Mouse (Mus musculus): ENCODE measurements around the gene Drosha. TPM values are rescaled to one million over a fixed set of nuclear protein-coding genes. Genes with fewer than 3 reads are reported as not detected.
A peak's percentile ranks its signal among the peaks of the same experiment; 100 is the strongest.
"Not testable (repeated sequence)": the region's sequence is repeated elsewhere in the genome, so short reads cannot be mapped to it uniquely, and the experiment has no call there.

Drosha gene
- polyA plus RNA-seq, 1 experiment from 2014 or later: 10.9 TPM

DNA sequence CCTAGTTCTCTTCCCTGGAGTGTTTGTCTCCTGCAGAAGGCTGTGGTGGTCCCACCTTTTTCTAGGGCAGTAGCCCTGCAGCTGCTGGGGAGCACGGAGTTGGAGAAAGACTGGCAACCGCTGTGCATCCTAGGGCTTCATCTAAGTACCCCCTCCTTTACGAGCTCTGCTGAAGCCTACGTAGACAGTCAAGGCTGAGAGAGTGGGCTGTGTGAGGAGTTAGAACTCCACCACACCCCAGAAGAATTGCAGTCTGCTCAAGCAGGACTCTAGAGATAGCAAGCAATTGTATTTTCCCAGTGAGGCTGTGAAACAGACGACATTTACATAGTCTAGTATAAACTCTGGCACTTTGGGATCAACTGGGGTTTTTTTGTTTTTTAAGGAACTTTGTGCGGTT is 79.8 kb downstream of the Drosha start:
- Histone ChIP-seq H3K27me3 (ENCODE audit: control insufficient read depth, insufficient read depth, low read depth, low read length) (no peaks in the 10 kb centered on the region), H3K9ac (ENCODE audit: low read depth, low read length) (no peak overlapping the region), H3K27ac (ENCODE audit: low read length) (no peak overlapping the region), H3K4me1 (ENCODE audit: control insufficient read depth, low read depth, low read length) (no peaks in the 10 kb centered on the region), H3K9me3 (replicated peaks; ENCODE audit: control insufficient read depth, low read length) (no peaks in the 10 kb centered on the region), H3K36me3 (ENCODE audit: control insufficient read depth, insufficient read depth) (peaks cover 10% of the 10 kb centered on the region), H3K4me3 (ENCODE audit: low read depth, low read length) (no peak overlapping the region), H3K4me2 (ENCODE audit: low read depth, low read length) (no peak overlapping the region)
- 80% methylated on average over 6 of the region's 6 CpGs for WGBS (ENCODE audit: insufficient replicate concordance)
- ATAC-seq (ENCODE audit: low read depth): no peak

DNA sequence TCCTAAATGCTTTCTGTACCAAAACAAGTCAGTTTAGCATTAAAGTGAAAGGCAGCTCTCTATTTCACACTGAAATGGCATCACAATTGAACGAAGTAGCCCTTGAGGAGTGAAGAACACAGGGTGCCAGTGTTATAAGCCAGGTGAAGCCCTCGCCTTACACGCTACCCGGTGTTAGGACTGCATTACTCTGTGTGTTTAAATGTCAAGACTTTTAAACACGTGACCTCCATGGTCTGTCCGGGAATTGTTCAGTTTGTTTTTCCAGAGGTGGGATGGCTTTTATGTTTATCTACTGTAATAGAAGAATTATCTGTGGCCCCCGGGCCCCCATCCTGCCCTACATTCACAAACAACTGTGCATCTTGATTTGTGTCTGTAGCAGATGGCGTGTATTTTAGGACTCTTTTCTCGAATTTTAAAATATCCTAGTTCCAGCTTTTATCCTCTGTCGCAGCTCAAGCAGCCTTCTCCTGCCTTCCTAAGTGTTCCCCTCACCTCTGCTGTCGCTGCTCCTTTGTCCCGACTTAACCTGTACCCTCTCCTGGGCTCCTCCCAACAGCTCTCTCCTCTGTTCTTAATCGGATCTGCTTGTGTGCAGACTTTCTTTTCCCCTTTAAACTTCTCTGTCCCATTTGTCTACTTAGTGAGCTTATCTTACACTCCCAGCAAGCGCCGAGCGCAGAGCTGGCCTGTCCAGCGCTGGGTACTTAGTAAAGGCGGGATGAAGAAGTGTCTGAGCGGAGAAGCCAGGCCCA is 83.5 kb downstream of the Drosha start:
- Histone ChIP-seq H3K36me3 (ENCODE audit: control insufficient read depth, insufficient read depth) (peaks cover 7% of the 10 kb centered on the region), H3K9me3 (replicated peaks; ENCODE audit: control insufficient read depth, low read length) (no peaks in the 10 kb centered on the region), H3K4me2 (ENCODE audit: low read depth, low read length) (no peak overlapping the region), H3K4me1 (ENCODE audit: control insufficient read depth, low read depth, low read length) (no peaks in the 10 kb centered on the region), H3K27me3 (ENCODE audit: control insufficient read depth, insufficient read depth, low read depth, low read length) (no peaks in the 10 kb centered on the region), H3K9ac (ENCODE audit: low read depth, low read length) (no peak overlapping the region), H3K4me3 (ENCODE audit: low read depth, low read length) (no peak overlapping the region), H3K27ac (ENCODE audit: low read length) (no peak overlapping the region)
- ATAC-seq (ENCODE audit: low read depth): peak; percentile 56; the same call in 1 of the 2 replicates
- 64% methylated on average over 19 of the region's 19 CpGs for WGBS (ENCODE audit: insufficient replicate concordance)

DNA sequence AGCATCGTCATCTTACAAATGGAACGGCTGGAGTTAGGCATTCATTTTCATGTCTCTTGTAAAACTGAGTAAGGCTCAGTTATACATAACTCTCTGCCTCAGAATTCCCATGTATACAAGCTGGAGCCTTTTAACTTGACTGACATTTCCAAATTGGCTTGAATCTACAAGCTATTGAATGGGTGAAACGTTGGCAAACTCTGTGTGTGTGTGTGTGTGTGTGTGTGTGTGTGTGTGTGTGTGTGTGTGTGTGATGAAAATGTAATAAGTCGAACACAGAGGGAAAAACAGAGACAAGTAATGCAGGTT is 84.1 kb downstream of the Drosha start:
- no peak overlapping the region for H3K9ac ChIP-seq (ENCODE audit: low read depth, low read length)
- H3K4me3 ChIP-seq (ENCODE audit: low read depth, low read length): no peak overlapping the region
- ATAC-seq (ENCODE audit: low read depth): no peak
- H3K9me3 ChIP-seq (replicated peaks; ENCODE audit: control insufficient read depth, low read length): no peaks in the 10 kb centered on the region
- 68% methylated on average over 4 of the region's 4 CpGs for WGBS (ENCODE audit: insufficient replicate concordance)
- H3K27me3 ChIP-seq (ENCODE audit: control insufficient read depth, insufficient read depth, low read depth, low read length): no peaks in the 10 kb centered on the region
- H3K4me1 ChIP-seq (ENCODE audit: control insufficient read depth, low read depth, low read length): no peaks in the 10 kb centered on the region
- no peak overlapping the region for H3K27ac ChIP-seq (ENCODE audit: low read length)
- no peak overlapping the region for H3K4me2 ChIP-seq (ENCODE audit: low read depth, low read length)
- H3K36me3 ChIP-seq (ENCODE audit: control insufficient read depth, insufficient read depth): peaks cover 7% of the 10 kb centered on the region

DNA sequence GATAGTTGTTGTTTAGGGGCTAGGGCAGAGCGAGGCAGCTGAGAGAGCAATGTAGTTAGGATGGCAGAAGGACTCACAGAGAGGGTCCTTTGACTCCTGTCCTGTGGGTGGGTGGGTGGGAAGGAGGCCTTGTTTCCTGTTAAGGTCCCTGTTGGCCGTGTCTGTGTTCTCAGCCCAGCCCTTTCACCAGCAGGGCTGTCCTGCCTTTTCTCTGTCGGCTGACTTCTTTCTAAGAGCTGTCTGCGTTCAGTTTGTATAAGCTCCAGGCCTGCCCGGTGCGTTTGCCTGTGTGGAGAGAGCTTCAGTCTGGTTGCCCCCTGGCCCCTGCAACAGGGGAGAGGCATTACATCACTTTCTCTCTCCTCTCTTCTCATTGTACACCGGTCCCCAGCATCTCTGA is 84.6 kb downstream of the Drosha start:
- Histone ChIP-seq H3K4me3 (ENCODE audit: low read depth, low read length) (no peak overlapping the region), H3K4me2 (ENCODE audit: low read depth, low read length) (no peak overlapping the region), H3K9me3 (replicated peaks; ENCODE audit: control insufficient read depth, low read length) (no peaks in the 10 kb centered on the region), H3K27me3 (ENCODE audit: control insufficient read depth, insufficient read depth, low read depth, low read length) (no peaks in the 10 kb centered on the region), H3K9ac (ENCODE audit: low read depth, low read length) (no peak overlapping the region), H3K4me1 (ENCODE audit: control insufficient read depth, low read depth, low read length) (no peaks in the 10 kb centered on the region), H3K36me3 (ENCODE audit: control insufficient read depth, insufficient read depth) (peaks cover 11% of the 10 kb centered on the region), H3K27ac (ENCODE audit: low read length) (no peak overlapping the region)
- WGBS (ENCODE audit: insufficient replicate concordance): 82% methylated on average over 7 of the region's 7 CpGs
- ATAC-seq (ENCODE audit: low read depth): no peak

DNA sequence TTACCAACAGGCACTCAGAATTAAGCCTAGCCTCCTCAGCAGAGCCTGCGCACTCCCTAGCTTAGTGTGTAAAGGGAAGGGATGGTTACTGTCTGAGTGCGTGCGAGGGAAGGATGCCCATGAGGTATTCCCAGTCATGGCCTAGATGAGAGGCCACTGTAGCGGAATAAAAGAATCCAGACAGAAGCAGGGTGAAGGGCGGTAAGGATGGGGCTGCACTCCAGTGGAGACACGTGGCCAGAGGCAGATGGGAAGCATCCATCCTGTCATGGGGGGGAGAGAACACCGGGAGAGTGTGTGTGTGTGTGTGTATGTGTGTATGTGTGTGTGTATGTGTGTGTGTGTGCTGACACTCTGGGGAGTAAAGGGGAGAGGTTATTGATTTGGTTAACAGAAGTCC is 86.5 kb downstream of the Drosha start:
- Histone ChIP-seq H3K27ac (ENCODE audit: low read length) (no peak overlapping the region), H3K4me1 (ENCODE audit: control insufficient read depth, low read depth, low read length) (no peaks in the 10 kb centered on the region), H3K9me3 (replicated peaks; ENCODE audit: control insufficient read depth, low read length) (no peaks in the 10 kb centered on the region), H3K4me2 (ENCODE audit: low read depth, low read length) (no peak overlapping the region), H3K27me3 (ENCODE audit: control insufficient read depth, insufficient read depth, low read depth, low read length) (no peaks in the 10 kb centered on the region), H3K4me3 (ENCODE audit: low read depth, low read length) (no peak overlapping the region), H3K36me3 (ENCODE audit: control insufficient read depth, insufficient read depth) (peaks cover 6% of the 10 kb centered on the region), H3K9ac (ENCODE audit: low read depth, low read length) (no peak overlapping the region)
- no peak for ATAC-seq (ENCODE audit: low read depth)
- 85% methylated on average over 7 of the region's 7 CpGs for WGBS (ENCODE audit: insufficient replicate concordance)

DNA sequence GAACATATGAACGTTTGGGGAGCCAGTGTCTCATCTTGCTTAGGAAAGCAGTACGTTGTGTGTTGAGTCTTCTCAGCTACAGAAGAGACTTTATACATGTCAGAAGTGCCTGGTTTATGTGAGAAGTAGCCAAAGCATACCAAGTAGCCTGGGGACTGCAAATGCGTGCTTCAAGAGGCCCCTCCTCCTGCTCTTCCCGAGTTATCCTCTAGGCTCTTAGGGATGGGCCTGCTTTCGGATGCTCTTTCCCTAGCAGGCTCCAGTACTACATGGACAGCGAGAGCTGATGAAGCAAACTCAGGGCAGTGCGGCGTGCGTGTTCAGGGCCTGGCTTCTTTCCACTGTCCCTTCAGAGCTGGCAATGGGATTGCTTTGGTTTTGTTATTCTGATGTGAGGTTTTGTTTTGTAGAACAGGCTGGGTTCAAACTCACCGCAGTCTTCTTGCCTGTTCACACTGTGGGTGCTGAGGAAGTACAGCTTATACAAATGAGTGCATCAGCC is 91.8 kb downstream of the Drosha start:
- Histone ChIP-seq H3K36me3 (ENCODE audit: control insufficient read depth, insufficient read depth) (peaks cover 14% of the 10 kb centered on the region), H3K4me1 (ENCODE audit: control insufficient read depth, low read depth, low read length) (no peaks in the 10 kb centered on the region), H3K4me3 (ENCODE audit: low read depth, low read length) (no peak overlapping the region), H3K27ac (ENCODE audit: low read length) (no peak overlapping the region), H3K27me3 (ENCODE audit: control insufficient read depth, insufficient read depth, low read depth, low read length) (no peaks in the 10 kb centered on the region), H3K9me3 (replicated peaks; ENCODE audit: control insufficient read depth, low read length) (no peaks in the 10 kb centered on the region), H3K9ac (ENCODE audit: low read depth, low read length) (no peak overlapping the region), H3K4me2 (ENCODE audit: low read depth, low read length) (no peak overlapping the region)
- WGBS (ENCODE audit: insufficient replicate concordance): 84% methylated on average over 10 of the region's 10 CpGs
- no peak for ATAC-seq (ENCODE audit: low read depth)

DNA sequence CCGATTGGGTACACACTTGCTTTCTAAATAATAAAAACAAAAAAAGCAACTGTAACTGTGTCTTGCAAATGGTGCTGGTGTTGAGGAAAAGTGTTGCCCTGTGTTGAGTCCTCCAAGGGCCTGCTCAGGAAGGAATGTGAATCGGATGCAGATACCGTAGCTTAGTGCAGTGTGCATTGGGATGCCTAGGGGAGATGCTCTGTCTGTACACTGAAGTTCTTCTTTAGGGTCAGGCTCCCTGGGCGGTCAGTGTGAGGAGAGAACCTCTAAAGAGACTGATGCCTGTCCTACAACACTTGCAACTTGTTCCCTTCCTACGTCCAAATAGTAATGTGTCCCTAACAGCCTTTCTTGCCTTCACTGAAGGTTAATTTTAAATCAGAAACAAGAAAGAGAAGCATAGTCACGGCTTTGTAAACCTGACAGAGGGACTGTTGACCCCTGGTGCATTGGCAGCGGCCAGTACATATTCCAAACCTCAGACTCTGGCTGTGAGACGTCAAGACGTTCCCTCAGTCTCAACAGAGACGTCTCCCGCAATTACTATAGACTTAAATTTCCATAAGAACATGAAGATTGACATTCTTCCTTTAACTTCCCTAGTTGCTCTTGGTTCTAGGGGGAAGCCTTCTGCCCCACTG is 94.8 kb downstream of the Drosha start:
- not testable (repeated sequence) for H3K27ac ChIP-seq (ENCODE audit: low read length); H3K9ac ChIP-seq (ENCODE audit: low read depth, low read length); ATAC-seq (ENCODE audit: low read depth); H3K9me3 ChIP-seq (replicated peaks; ENCODE audit: control insufficient read depth, low read length); H3K4me2 ChIP-seq (ENCODE audit: low read depth, low read length); H3K4me1 ChIP-seq (ENCODE audit: control insufficient read depth, low read depth, low read length); H3K4me3 ChIP-seq (ENCODE audit: low read depth, low read length); H3K27me3 ChIP-seq (ENCODE audit: control insufficient read depth, insufficient read depth, low read depth, low read length)
- H3K36me3 ChIP-seq (ENCODE audit: control insufficient read depth, insufficient read depth): peaks cover 11% of the 10 kb centered on the region
- 80% methylated on average over 11 of the region's 11 CpGs for WGBS (ENCODE audit: insufficient replicate concordance)

DNA sequence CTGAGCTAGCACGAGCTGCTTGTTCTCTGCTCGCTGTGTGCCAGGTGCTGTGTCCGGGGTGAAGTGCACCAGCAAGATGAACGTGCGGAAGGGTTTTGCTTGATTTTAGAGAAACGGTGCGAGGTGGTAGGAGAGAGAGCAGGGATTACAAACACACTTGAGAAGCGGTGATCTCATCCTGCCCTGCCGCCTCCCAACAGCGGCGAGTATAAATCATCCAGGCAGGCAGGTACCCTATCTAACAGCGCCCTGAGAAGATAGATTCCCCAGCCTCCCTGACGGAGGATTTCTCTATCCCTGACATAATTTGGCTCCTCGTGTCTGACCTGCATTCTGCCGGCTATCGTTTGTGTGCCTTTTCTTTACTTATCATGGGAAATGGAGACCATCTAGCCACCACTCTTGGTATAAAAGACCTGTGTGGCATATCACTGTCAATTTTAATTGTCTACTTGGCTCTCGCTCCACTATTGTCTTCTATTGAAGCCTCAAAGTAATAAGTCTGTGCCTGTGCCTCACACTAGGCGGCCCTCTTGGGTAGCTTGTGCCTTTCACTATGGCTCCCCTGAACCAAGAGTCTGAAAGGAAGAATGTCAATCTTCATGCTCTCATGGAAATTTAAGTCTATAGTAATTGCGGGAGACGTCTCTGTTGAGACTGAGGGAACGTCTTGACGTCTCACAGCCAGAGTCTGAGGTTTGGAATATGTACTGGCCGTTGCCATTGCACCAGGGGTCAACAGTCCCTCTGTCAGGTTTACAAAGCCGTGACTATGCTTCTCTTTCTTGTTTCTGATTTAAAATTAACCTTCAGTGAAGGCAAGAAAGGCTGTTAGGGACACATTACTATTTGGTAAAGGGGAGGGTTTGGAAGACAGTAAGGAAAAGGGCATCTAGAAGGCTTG is 95.6 kb downstream of the Drosha start:
- ATAC-seq (ENCODE audit: low read depth): no peak
- WGBS (ENCODE audit: insufficient replicate concordance): 85% methylated on average over 24 of the region's 24 CpGs

More for the DNA sequence above, 95.6 kb downstream of the Drosha start:
- H3K4me1 ChIP-seq (ENCODE audit: control insufficient read depth, low read depth, low read length): no peaks in the 10 kb centered on the region
- H3K27me3 ChIP-seq (ENCODE audit: control insufficient read depth, insufficient read depth, low read depth, low read length): no peaks in the 10 kb centered on the region
- H3K27ac ChIP-seq (ENCODE audit: low read length): no peak overlapping the region
- no peak overlapping the region for H3K4me2 ChIP-seq (ENCODE audit: low read depth, low read length)
- H3K9ac ChIP-seq (ENCODE audit: low read depth, low read length): no peak overlapping the region
- no peak overlapping the region for H3K4me3 ChIP-seq (ENCODE audit: low read depth, low read length)
- H3K36me3 ChIP-seq (ENCODE audit: control insufficient read depth, insufficient read depth): peaks cover 11% of the 10 kb centered on the region
- H3K9me3 ChIP-seq (replicated peaks; ENCODE audit: control insufficient read depth, low read length): no peaks in the 10 kb centered on the region

Measured in liver, embryonic 16.5 days (tissue).